Mouse (Mus musculus): ENCODE measurements at regions not wholly inside any gene's neighbourhood (a gene's known extent, or its start where the extent isn't known, plus 50 kb on each side); places are given as distances from the start of the nearest gene placed in this dataset.
"Not testable (repeated sequence)": the region's sequence is repeated elsewhere in the genome, so short reads cannot be mapped to it uniquely, and the experiment has no call there.

- no peak for DNase-seq (ENCODE audit: low read depth, low spot score)
These were observed 1446.9 kb downstream of the Zfp704 start for GRCm38 (mm10) chr3:8163030-8163429.

DNA sequence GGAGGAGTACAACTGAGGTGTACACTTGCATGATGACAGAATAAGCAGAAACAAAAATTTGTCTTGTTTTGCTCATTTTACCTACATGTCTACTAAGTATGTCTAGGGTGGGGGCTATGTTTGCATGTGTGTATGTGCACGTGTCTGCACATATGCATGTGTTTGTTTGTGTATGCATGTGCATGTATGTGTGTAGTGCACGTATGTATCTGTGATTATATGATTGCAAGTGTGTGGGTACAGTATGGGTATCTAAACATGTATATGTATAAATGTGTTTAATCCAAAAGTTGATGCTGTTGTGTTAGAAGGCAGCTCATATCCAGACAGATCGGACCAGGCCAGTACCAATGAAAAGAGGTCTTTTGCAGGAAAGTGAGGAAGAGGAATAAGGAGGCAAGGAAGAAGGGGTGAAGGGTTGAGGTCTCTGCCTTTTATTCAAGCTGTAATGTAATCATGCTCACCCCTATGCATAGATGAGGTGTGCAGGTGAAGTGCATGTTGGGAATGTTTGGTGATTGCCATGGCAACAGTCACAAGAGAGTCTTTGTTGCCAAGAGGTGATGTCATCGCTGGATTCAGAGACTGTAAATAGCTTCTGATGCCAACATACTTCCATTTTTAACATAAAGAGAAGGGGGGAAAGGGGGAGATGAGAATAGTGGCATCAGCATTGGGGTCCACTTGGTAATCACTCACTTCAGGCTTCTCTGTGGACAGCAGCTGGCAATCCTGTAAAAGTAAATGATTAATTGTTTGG lies 1447.7 kb downstream of the Zfp704 start:
- DNase-seq (ENCODE audit: low read depth, low spot score) = no peak

DNA sequence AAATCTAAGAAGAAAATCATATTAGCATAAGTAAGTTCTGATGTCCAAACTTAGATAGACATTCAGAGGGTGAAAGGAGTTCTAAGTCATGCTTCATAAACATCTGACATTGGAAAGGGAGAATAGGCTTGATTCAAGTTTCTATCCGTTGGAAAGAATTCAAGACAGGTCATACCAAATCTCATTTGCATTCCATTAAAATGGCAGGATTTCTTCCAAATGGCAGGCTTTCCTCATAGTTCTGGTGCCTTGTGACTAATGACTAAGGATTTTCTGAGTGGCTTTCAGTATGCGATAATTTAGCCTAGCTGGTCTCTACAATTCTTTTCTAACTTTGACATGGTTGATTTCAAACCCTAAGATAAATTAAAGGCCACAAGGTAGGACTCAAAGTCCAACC lies 1466.9 kb downstream of the Zfp704 start:
- DNase-seq (ENCODE audit: low read depth, low spot score) = no peak

DNA sequence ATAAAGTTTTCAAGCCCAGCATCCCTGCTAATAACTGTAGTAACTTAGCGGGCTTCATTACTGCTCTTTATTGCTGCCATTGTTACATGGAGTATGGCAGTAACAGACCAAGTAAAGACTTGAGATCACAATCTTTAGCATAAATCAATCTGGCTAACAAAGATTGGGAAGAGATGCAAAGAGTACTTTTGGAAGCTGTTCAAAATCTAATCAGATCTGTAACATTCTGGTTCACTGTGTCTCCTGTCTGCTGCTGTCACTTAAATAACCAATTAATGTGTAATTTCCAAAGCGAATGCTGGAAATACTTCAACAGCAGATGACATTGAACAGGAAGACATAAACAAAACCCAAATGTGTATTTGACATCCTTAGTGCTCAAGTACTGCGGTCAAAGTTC lies 1467.7 kb downstream of the Zfp704 start:
- no peak for DNase-seq (ENCODE audit: low read depth, low spot score)

- DNase-seq (ENCODE audit: low read depth, low spot score) = no peak
These were observed 1468.2 kb downstream of the Zfp704 start for GRCm38 (mm10) chr3:8141664-8142084.

- not testable (repeated sequence) for DNase-seq (ENCODE audit: low read depth, low spot score)
These were observed 1486.2 kb downstream of the Zfp704 start for GRCm38 (mm10) chr3:8123641-8124040.

GRCm38 (mm10) chr3:8123141-8123540 lies 1486.7 kb downstream of the Zfp704 start:
- no peak for DNase-seq (ENCODE audit: low read depth, low spot score)

DNA sequence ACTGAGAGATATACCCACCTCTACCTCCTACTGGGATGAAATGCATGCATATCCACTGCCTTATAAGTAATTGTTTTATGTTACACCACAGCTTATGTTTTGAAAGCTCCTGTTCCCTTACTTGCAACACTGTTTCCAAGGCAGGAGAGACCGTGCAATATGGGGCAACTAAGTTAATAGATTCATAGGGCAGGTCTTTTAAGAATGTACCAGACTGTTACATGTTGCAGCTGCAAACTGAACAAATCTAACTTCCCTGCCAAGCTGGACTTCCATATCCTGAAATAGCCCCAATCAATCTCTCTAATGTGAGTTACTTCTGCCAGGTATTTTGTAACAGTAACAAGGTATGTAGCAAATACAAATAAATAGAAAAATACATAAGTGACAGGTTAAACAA lies 1478.0 kb upstream of the 1700008P02Rik start:
- no peak for DNase-seq (ENCODE audit: low read depth, low spot score)

DNA sequence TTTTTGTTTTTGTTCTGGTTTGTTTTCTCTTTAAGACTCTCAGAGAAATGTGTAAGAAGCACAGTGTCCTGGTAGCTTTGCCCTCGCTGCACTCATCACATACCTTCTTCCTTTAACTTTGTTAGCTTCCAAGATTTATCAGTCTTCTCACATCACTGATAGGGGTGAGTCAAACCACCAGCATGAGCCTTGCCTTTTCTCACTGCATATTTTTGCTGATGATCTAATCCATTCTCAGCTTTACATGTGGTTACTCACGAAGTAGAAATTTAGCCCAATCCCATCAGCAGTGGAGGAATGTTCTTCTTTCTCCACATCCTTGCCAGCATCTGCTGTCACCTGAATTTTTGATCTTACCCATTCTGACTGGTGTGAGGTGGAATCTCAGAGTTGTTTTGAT lies 1464.5 kb upstream of the 1700008P02Rik start:
- DNase-seq (ENCODE audit: low read depth, low spot score) = no peak

DNA sequence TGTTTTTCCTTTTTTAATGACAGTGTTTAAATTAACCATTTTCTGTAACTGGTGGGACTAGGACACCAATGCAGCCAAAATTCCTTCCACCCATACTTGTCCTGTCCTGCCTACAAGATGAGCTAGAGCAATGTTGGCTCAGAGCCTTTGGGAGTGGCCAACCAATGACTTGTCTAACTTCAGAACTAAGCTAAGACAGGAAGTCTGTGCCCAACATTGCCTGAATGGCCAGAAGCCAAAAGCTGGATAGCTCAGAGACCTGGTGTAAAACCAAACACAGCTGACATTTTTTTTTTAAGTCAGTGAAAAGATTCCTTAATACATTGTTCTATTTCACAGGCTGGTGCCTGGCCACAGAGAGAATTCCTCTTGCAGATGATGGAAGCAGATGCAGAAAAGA lies 1433.5 kb upstream of the 1700008P02Rik start:
- no peak for DNase-seq (ENCODE audit: low read depth, low spot score)

- no peak for DNase-seq (ENCODE audit: low read depth, low spot score)
These were observed 1430.9 kb upstream of the 1700008P02Rik start for GRCm38 (mm10) chr3:8051167-8051566.

DNA sequence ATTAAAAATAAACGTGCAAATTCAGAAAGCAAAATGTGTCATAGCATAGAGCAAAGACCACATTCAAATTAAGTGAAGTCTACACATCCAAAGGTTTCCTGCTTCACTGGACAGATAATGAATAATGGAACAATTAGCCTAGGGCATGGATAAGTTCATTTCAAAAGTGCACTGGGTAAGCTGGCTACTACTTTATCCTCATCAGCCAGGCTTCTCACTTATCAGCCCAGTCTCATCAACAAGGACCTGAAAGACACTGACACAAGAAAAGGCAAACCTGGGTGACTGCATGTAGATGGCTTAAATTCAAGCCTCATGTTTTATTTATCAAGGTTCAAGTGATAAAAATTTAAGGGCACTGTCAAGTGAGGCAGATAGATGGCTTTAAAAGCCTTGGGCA lies 1429.5 kb upstream of the 1700008P02Rik start:
- DNase-seq (ENCODE audit: low read depth, low spot score) = no peak

- DNase-seq (ENCODE audit: low read depth, low spot score) = no peak
These were observed 1426.1 kb upstream of the 1700008P02Rik start for GRCm38 (mm10) chr3:8046348-8046747.

GRCm38 (mm10) chr3:8036697-8037096 lies 1416.5 kb upstream of the 1700008P02Rik start:
- no peak for DNase-seq (ENCODE audit: low read depth, low spot score)

- no peak for DNase-seq (ENCODE audit: low read depth, low spot score)
These were observed 1415.0 kb upstream of the 1700008P02Rik start for GRCm38 (mm10) chr3:8035091-8035729.

DNA sequence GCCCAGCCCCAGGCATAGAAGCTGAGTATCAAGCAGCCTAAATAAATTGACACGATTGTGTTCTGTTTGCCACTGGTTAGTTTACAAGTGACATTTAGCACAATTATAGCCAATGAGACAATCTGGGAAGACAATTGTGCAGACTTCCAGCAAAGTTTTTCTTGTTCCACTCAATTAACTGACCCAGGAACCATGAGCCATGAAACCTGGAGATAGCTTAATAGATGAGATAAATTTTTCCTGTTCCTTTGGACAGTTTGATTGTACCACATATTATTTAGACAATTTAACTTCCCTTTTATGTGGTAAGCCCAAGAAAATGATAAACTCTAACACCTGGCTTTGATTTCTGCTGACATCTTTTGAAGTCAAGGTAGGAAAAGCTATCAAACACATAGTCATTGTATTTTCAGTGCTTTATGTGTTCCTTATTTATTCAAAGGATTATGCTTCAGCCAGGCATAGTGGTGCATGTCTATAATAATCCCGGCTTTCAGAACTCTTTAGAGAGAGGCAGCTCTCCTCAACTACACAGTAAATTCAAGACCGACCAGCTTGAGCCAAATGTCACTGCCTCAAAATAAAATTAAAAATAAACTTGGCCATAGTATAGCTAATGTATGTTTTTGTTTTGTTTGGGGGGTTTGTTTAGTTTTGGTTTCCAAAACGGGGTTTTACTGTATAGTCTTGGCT lies 1406.2 kb upstream of the 1700008P02Rik start:
- no peak for DNase-seq (ENCODE audit: low read depth, low spot score)

- DNase-seq (ENCODE audit: low read depth, low spot score) = no peak
These were observed 1402.4 kb upstream of the 1700008P02Rik start for GRCm38 (mm10) chr3:8022654-8023053.

GRCm38 (mm10) chr3:8017489-8017888 lies 1397.2 kb upstream of the 1700008P02Rik start:
- no peak for DNase-seq (ENCODE audit: low read depth, low spot score)

- DNase-seq (ENCODE audit: low read depth, low spot score) = no peak
These were observed 1396.7 kb upstream of the 1700008P02Rik start for GRCm38 (mm10) chr3:8016945-8017344.

DNA sequence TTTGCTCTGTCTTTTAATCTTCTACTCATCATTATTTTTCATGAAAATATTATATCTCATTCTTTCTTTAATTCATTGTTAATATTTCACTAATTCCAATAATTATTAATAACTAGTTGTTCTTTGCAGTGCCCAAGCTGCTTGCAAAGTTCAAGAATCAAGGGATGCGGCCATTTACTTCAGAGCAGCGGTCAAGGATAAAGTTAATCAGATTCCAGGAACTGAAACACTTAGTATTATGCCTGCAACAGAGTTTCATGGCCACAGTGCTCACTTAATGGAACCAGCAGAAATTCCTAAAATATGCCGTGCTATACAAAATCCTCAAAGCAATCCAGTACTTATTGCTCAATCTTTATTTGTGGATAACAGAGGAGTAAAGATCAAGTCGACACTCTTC lies 1389.7 kb upstream of the 1700008P02Rik start:
- DNase-seq (ENCODE audit: low read depth, low spot score) = no peak

GRCm38 (mm10) chr3:8006708-8007395 lies 1386.6 kb upstream of the 1700008P02Rik start:
- no peak for DNase-seq (ENCODE audit: low read depth, low spot score)

DNA sequence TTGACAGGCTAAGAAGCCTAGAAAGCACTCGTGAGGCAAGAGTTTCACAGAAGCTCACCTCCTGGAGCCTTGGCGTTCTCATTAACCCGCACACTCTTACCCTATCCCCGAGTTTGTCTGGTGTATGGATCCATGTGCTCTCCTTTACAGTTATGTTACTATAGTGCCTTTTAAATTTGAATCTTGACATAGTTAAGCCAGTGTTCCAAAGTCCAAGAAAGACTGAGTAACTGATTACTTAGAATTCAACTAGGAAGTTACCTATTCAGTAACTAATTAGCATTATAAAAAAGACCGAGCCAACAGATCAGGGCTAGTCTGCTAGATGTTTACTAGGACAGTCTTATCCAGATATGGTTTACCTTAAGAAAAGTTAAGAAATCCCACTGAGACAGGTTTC lies 1386.0 kb upstream of the 1700008P02Rik start:
- DNase-seq (ENCODE audit: low read depth, low spot score) = no peak

Measured in WW6 (cell line).